Mouse (Mus musculus) MEL (cell line): ENCODE results near the gene Scamp2. TPM values are rescaled to one million over a fixed set of nuclear protein-coding genes. Genes with fewer than 3 reads are reported as not detected.

Source experiments
- DNase-seq: peaks from one replicate; pipeline ENCODE4 v3.0.0; 2011; ENCODE audit warnings: low read depth, low spot score
- H3K27ac ChIP-seq: 2 replicates; pipeline ENCODE4 v1.5.1; 2012; ENCODE audit warnings: low read depth, mild to moderate bottlenecking, control low read depth, low read length, moderate library complexity; ENCODE audit not compliant: control insufficient read depth
- H3K27me3 ChIP-seq, 2 experiments: fragments of 150-350 bp in 1 of 2; sonication (generic) in 1 of 2; 2 replicates each; pipeline ENCODE4 v1.6.1; 2012; ENCODE audit warnings: low read length in 2 of 2, mild to moderate bottlenecking in 2 of 2, improper control_type of control experiment in 1 of 2, moderate library complexity in 1 of 2; ENCODE audit not compliant: insufficient read depth in 2 of 2, control insufficient read depth in 1 of 2
- H3K36me3 ChIP-seq, 2 experiments: 2 replicates each; pipeline ENCODE4 v1.6.1; 2012 to 2014; ENCODE audit warnings: low read length in 2 of 2, improper control_type of control experiment in 1 of 2, inconsistent platforms in 1 of 2, mild to moderate bottlenecking in 1 of 2; ENCODE audit not compliant: insufficient read depth in 2 of 2, control insufficient read depth in 1 of 2
- H3K4me1 ChIP-seq, 2 experiments: fragments of 150-350 bp in 1 of 2; sonication (generic) in 1 of 2; 2 replicates each; pipeline ENCODE4 v1.6.1; 2012; ENCODE audit warnings: low read length in 2 of 2, improper control_type of control experiment in 1 of 2, mild to moderate bottlenecking in 1 of 2; ENCODE audit not compliant: insufficient read depth in 2 of 2, control insufficient read depth in 1 of 2
- H3K4me3 ChIP-seq, 2 experiments: fragments of 150-350 bp in 1 of 2; sonication (generic) in 1 of 2; 2 replicates each; pipeline ENCODE4 v1.5.1; 2012; ENCODE audit warnings: low read depth in 2 of 2, low read length in 2 of 2, mild to moderate bottlenecking in 2 of 2, moderate library complexity in 2 of 2, control low read depth in 1 of 2, improper control_type of control experiment in 1 of 2; ENCODE audit not compliant: control insufficient read depth in 1 of 2, insufficient read depth in 1 of 2
- H3K79me2 ChIP-seq: 2 replicates; pipeline ENCODE4 v1.6.1; 2012; ENCODE audit warnings: mild to moderate bottlenecking, low read length, moderate library complexity; ENCODE audit not compliant: control insufficient read depth, poor library complexity, insufficient read depth
- H3K9ac ChIP-seq: 2 replicates; pipeline ENCODE4 v1.6.1; 2012; ENCODE audit warnings: low read depth, mild to moderate bottlenecking, control low read depth, low read length, moderate library complexity; ENCODE audit not compliant: control insufficient read depth, poor library complexity, severe bottlenecking
- H3K9me3 ChIP-seq: fragments of 150-350 bp; sonication (generic); replicated peaks from 2 replicates; pipeline ENCODE4 v1.6.1; 2012; ENCODE audit warnings: mild to moderate bottlenecking, low read length, improper control_type of control experiment, moderate library complexity; ENCODE audit not compliant: insufficient read depth
- CHD2 ChIP-seq: IDR thresholded peaks from 2 replicates; pipeline ENCODE4 v1.6.1; 2011; ENCODE audit warnings: low read length, improper control_type of control experiment
- CTCF ChIP-seq, 3 experiments: IDR thresholded peaks in 2 of 3; conservative IDR thresholded peaks in 1 of 3; 2 replicates each; pipeline ENCODE4 v1.5.1; 2011 to 2012; ENCODE audit warnings: low read length in 3 of 3, low read depth in 2 of 3, mild to moderate bottlenecking in 2 of 3, improper control_type of control experiment in 1 of 3, inconsistent platforms in 1 of 3, mixed read lengths in 1 of 3, moderate library complexity in 1 of 3; ENCODE audit not compliant: control insufficient read depth in 1 of 3, insufficient read depth in 1 of 3, poor library complexity in 1 of 3, severe bottlenecking in 1 of 3
- ELF1 ChIP-seq: IDR thresholded peaks from 2 replicates; pipeline ENCODE4 v1.6.1; 2014; ENCODE audit warnings: low read depth, mild to moderate bottlenecking, inconsistent platforms, low read length, improper control_type of control experiment, moderate library complexity
- EP300 ChIP-seq, 2 experiments: IDR thresholded peaks; 2 replicates each; pipeline ENCODE4 v1.6.1; 2011; ENCODE audit warnings: improper control_type of control experiment in 2 of 2, low read length in 2 of 2, low read depth in 1 of 2, mild to moderate bottlenecking in 1 of 2
- ETS1 ChIP-seq: IDR thresholded peaks from 2 replicates; pipeline ENCODE4 v1.6.1; 2012; ENCODE audit warnings: low read depth, mild to moderate bottlenecking, inconsistent platforms, low read length, improper control_type of control experiment, moderate library complexity
- GABPA ChIP-seq: IDR thresholded peaks from 2 replicates; pipeline ENCODE4 v1.6.1; 2012; ENCODE audit warnings: low read depth, mild to moderate bottlenecking, inconsistent platforms, low read length, improper control_type of control experiment, moderate library complexity
- HCFC1 ChIP-seq: IDR thresholded peaks from 2 replicates; pipeline ENCODE4 v1.6.1; 2012; ENCODE audit warnings: low read depth, mild to moderate bottlenecking, inconsistent platforms, low read length, improper control_type of control experiment, moderate library complexity
- JUND ChIP-seq: IDR thresholded peaks from 2 replicates; pipeline ENCODE4 v1.6.1; 2011; ENCODE audit warnings: low read depth, mild to moderate bottlenecking, improper control_type of control experiment, low read length
- MAFK ChIP-seq: IDR thresholded peaks from 2 replicates; pipeline ENCODE4 v1.6.1; 2011; ENCODE audit warnings: low read depth, mild to moderate bottlenecking, low read length, improper control_type of control experiment, borderline replicate concordance
- MEF2A ChIP-seq: IDR thresholded peaks from 2 replicates; pipeline ENCODE4 v1.6.1; 2014; ENCODE audit warnings: low read depth, mild to moderate bottlenecking, inconsistent platforms, low read length, improper control_type of control experiment; ENCODE audit not compliant: poor library complexity, insufficient replicate concordance, severe bottlenecking; ENCODE audit errors: extremely low read depth
- MYB ChIP-seq: IDR thresholded peaks from 2 replicates; pipeline ENCODE4 v1.6.1; 2011; ENCODE audit warnings: mild to moderate bottlenecking, low read depth, low read length, improper control_type of control experiment
- NELFE ChIP-seq: IDR thresholded peaks from 2 replicates; pipeline ENCODE4 v1.6.1; 2011; ENCODE audit warnings: low read depth, low read length, improper control_type of control experiment
- NRF1 ChIP-seq: IDR thresholded peaks from 2 replicates; pipeline ENCODE4 v1.6.1; 2014; ENCODE audit warnings: low read depth, mild to moderate bottlenecking, inconsistent platforms, low read length, improper control_type of control experiment, moderate library complexity; ENCODE audit not compliant: poor library complexity, insufficient read depth, severe bottlenecking
- POLR2AphosphoS2 ChIP-seq: IDR thresholded peaks from 2 replicates; pipeline ENCODE4 v1.6.1; 2011; ENCODE audit warnings: low read length, improper control_type of control experiment
- RAD21 ChIP-seq: IDR thresholded peaks from 2 replicates; pipeline ENCODE4 v1.6.1; 2011; ENCODE audit warnings: mild to moderate bottlenecking, low read depth, low read length, improper control_type of control experiment
- SIN3A ChIP-seq: IDR thresholded peaks from 2 replicates; pipeline ENCODE4 v1.6.1; 2012; ENCODE audit warnings: low read length, improper control_type of control experiment, inconsistent platforms
- SMC3 ChIP-seq: IDR thresholded peaks from 2 replicates; pipeline ENCODE4 v1.6.1; 2011; ENCODE audit warnings: low read depth, low read length, improper control_type of control experiment
- TAL1 ChIP-seq: IDR thresholded peaks from 2 replicates; pipeline ENCODE4 v1.6.1; 2012; ENCODE audit warnings: mild to moderate bottlenecking, inconsistent platforms, low read length, moderate library complexity, mixed read lengths
- TBP ChIP-seq: IDR thresholded peaks from 2 replicates; pipeline ENCODE4 v1.8.0; 2011; ENCODE audit warnings: low read depth, low read length, improper control_type of control experiment
- TCF12 ChIP-seq: IDR thresholded peaks from 2 replicates; pipeline ENCODE4 v1.6.1; 2014; ENCODE audit warnings: low read depth, mild to moderate bottlenecking, inconsistent platforms, low read length, improper control_type of control experiment, moderate library complexity
- ZC3H11A ChIP-seq: IDR thresholded peaks from 2 replicates; pipeline ENCODE4 v1.6.1; 2012; ENCODE audit warnings: low read depth, mild to moderate bottlenecking, inconsistent platforms, low read length, improper control_type of control experiment
- ZNF384 ChIP-seq: IDR thresholded peaks from 2 replicates; pipeline ENCODE4 v1.6.1; 2012; ENCODE audit warnings: low read depth, mild to moderate bottlenecking, inconsistent platforms, low read length, improper control_type of control experiment
- polyA plus RNA-seq, 2 experiments: library from polyadenylated mRNA; stranded (reverse) in 1 of 2; unstranded in 1 of 2; fragments of >175 nt in 1 of 2; fragments of >200 nt in 1 of 2; gene quantifications; 2 replicates each; pipeline versions ENCODE4 v1.2.1 to v1.2.4; 2012; ENCODE audit warnings: low replicate concordance in 2 of 2, low read depth in 1 of 2; ENCODE audit not compliant: insufficient read length in 2 of 2, insufficient read depth in 1 of 2, missing spikeins in 1 of 2
- total RNA-seq: library from RNA; depleted of rRNA; stranded (reverse); fragments of 300-350 nt; gene quantifications from 2 replicates; pipeline ENCODE4 v1.2.3, GENCODE M21; 2012

Scamp2 gene
- total and polyA plus RNA-seq, 3 experiments, result 35.4 to 51.4 TPM; not detected in 1

DNA sequence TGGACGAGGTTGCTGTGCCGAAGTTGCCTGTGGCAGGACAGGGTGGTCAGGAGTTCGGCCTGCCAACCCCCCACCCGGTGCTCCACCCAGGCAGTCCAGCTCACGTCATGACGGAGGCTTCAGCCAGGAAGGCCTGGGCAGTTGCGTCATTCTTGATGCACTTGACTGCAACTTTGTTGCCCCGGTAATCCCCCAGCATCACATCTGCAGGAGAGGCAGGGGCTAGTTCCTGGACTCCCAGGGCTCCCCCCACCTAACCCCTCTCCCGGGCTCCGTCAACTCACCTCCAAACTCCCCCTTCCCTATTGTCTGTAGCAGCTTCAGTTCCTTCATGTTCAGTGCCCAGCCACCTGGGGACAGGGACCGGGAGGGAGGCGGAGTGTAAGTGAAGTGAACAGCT lies 68.0 kb downstream of the Scamp2 start:
- Histone ChIP-seq H3K4me1 (0 out of 4 replicates have a peak, but pooled peaks cover 0 to 2% of the 10 kb centered on the region in 2 experiments), H3K27ac (no peak overlapping the region), H3K9ac (no peak overlapping the region), H3K27me3 (no peaks in the 10 kb centered on the region), H3K9me3 (no peaks in the 10 kb centered on the region), H3K36me3 (peaks cover 0 to 8% of the 10 kb centered on the region in 2 experiments; a peak in 1 of 4 replicates), H3K4me3 (no peak overlapping the region), H3K79me2 (peaks cover 14% of the 10 kb centered on the region)
- TF ChIP-seq EP300 (IDR thresholded peaks at IDR 0.05; ENCODE audit: low read depth in 1 of 2, low read length in 2 of 2) (no peak), ZNF384 (no peak), ELF1 (no peak), POLR2AphosphoS2 (no peak), TCF12 (no peak), GABPA (no peak)
- DNase-seq, result no peak

- DNase-seq, result peak; percentile 55
- H3K79me2 ChIP-seq, result peaks cover 20% of the 10 kb centered on the region
- H3K4me1 ChIP-seq, result no peaks in the 10 kb centered on the region
- no peaks in the 10 kb centered on the region for H3K27me3 ChIP-seq
- H3K4me3 ChIP-seq, result no peak overlapping the region
- H3K9me3 ChIP-seq, result no peaks in the 10 kb centered on the region
- no peak overlapping the region for H3K27ac ChIP-seq
- H3K36me3 ChIP-seq, result peaks cover 0 to 12% of the 10 kb centered on the region in 2 experiments; a peak in 1 of 4 replicates
- no peak overlapping the region for H3K9ac ChIP-seq
- TF ChIP-seq NRF1 (no peak), ZC3H11A (peak; percentile 54), JUND (no peak), TBP (no peak), MYB (no peak), SMC3 (peak; percentile 75), TCF12 (no peak), CHD2 (no peak), ELF1 (no peak), EP300 (IDR thresholded peaks at IDR 0.05; ENCODE audit: low read depth in 1 of 2, low read length in 2 of 2) (no peak), NELFE (no peak), SIN3A (no peak), ETS1 (no peak), HCFC1 (no peak), TAL1 (no peak), MAFK (no peak), CTCF (IDR thresholded peaks at IDR 0.05 in 2 of 3, conservative IDR thresholded peaks at IDR 0.05 in 1 of 3; ENCODE audit: control insufficient read depth in 1 of 3, insufficient read depth in 1 of 3, low read depth in 2 of 3, low read length in 3 of 3, poor library complexity in 1 of 3, severe bottlenecking in 1 of 3) (peak; percentile 84 to 96 (median 92)), GABPA (no peak), MEF2A (no peak), RAD21 (peak; percentile 68)
- TF ChIP-seq, all 39 proteins: peak for 4
Observed at GRCm38 (mm10) chr9:57629118-57629874, 68.6 kb downstream of the Scamp2 start.
